Mouse (Mus musculus) cerebral cortex, adult 2 months (tissue): ENCODE results near the gene Nlrc3.

Experiments used
- WGBS: fragments of 180-500 bp; shearing (Covaris S2); methylation state at CpG from one replicate; pipeline ENCODE4 v1.1.7; 2018; 5-methylcytosine and 5-hydroxymethylcytosine counted together

Gene Nlrc3

DNA sequence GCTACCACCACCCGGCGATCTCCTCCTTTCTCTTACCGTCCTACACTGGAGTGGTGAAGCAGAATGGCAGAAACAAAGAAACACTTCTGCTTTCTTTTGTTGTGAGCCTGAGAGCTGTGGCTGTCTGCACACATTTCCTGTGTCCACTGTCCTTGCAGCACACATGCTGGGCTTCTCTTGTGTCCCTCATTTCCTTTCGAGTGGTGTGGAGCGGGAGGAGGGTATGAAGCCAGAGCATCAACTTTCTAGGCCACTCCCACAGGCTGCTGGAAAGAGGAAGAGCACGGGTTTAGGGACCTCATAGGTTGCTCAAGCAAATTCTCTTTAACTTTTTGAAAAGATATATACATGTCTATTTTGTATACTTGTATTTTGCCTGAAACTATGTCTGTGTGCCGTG is 47.3 kb downstream of the Nlrc3 start:
- WGBS = 76% methylated on average over 7 of the region's 7 CpGs

DNA sequence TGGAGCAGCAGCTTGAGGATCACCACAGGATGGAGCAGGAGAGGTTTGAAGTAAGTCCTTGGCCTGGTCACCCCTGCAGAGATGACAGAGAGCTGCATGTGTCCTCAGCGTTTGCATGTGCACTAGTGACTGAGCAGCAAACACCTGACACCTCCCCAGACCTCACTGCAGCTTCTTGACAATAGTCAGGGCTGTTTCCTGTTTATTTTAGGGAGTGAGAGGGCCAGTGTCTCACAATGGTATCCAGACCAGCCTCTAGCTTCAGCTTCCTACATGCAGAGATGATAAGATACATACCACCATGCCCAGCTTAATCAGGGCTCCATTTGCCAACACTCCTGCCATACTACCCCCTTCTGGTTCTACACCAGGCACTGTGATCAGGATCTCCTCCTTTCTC is 47.9 kb downstream of the Nlrc3 start:
- WGBS = 81% methylated on average over 1 of the region's 1 CpGs

DNA sequence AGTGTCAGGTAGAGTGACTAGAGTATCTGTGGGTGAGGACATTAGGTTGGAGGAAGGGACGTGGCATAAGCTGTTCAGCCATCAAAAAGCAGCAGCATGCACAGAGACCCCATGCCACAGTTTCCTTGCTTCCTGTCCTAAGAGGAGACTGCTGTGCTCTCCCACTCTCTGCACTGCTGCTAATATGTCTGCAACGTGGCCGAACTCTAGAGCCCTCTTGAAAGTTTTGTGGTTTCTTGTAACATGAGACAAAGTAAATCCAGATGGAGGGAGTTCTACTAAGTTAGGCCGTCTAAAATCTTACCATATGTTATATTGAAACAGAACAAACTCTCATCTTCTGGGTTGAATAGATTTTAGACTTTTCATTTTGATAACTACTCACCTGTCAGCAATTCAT is 52.5 kb downstream of the Nlrc3 start:
- 83% methylated on average over 4 of the region's 4 CpGs for WGBS

DNA sequence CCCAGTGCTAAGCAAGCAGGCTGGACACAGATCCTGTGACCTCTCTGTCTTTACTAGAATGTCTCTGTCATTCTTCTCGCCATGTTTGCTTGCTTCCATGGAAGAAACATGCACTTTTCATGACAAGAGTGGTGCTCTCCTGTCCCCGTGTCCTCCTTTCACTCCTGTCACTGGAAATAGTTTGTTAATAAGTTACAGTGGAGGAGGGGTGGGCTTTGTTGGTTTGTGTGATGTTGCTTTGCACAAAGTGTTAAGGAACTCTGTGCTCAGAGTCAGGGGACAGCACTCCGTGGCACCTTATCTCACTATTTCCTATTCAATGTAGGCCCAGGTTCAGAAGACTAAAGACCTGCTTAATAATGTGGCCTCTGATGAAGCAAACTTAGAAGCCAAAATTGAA is 52.9 kb downstream of the Nlrc3 start:
- 95% methylated on average over 3 of the region's 3 CpGs for WGBS

DNA sequence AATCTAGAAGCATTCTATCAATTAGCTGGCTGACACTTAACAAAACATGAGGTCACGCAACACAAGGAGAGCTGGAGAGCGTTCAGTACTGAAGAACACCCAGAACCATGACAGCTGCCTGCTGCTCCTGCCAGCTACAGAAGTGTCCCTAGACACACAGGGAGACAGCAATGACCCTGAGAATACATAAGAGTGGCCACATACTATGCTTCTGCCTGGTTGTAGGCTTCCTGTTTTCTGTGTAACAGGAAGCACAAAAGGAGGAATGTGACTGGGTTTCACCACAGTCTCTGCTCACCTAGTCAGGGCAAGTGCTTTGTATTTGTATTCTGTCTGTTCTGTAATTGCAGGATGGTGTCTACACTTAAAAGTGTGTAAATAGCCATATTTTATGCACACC is 55.7 kb downstream of the Nlrc3 start:
- WGBS = 79% methylated on average over 2 of the region's 2 CpGs

DNA sequence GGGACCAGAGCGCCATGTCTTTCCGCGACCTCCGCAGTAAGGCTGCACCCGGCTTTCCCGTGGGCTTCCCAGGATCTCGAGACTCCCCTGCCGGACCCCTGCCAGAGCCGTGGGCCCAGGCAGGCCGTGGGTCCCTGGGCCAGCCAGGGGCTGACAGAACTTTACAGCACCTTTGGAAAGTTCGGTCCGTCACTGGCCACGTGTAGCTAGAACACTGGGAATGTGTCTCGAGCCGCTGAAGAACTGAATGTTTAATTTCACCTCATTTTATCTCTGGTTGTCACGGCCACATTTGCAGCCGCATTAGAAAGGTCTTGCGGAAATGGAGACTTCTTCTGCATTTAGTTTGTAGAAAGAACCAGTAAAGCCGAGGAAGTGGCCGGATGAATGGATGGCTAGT is 67.3 kb downstream of the Nlrc3 start:
- WGBS = 3% methylated on average over 20 of the region's 20 CpGs

DNA sequence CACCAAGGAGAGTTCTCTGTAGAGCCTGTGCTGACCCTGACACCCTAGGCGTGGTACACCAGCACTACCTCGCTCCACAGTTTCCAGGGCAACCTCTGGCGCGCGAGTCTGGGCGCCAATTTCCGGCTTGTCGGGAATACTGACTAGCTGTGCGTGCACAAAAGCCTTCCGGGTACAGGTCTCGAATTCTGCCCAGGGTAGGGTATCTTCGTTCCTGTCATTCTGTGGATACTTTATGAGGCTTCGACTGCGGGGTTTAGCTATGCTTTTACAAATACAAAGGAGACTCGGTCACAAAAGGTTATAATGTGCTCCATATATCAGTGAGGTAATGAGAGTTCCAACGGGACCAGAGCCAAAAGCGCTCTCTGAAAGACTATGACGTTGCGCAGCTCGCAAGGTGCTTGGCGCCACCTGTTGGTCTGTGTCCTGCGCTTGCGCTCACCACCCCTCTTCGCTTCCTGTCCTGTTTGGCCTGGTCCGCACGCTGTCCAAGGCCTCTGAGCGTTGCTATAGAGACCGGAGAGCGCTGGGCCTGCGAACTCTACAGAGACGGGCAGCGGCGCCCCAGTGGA is 67.8 kb downstream of the Nlrc3 start, which contains the start of the genes 1700037C18Rik and Cluap1:
1700037C18Rik (minus strand) TSS at position 153 of the 575 bp plus-strand sequence.
Cluap1 (plus strand) TSS at position 265 of the 575 bp plus-strand sequence.
- WGBS = under 1% methylated on average over 33 of the region's 33 CpGs

DNA sequence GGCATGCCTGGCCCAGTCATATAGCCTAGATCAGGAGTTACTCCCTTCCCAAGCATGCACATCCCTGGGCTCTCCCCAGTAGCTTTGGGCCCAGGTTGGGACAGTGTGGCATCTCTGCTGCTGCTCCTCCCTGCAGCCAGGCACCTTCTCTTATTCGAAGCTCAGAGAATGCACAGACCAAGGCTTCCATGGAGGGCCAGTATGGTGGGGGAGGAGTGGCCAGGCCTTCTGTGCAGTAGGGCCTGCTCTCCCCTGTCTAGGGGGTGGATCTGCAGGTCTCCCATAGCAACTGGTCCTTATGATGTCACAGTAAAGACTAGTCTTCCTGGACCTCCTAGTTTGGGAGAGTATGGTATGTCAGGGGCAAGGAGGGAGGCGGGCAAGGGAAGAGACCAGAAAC is 69.0 kb downstream of the Nlrc3 start:
- 72% methylated on average over 2 of the region's 2 CpGs for WGBS

DNA sequence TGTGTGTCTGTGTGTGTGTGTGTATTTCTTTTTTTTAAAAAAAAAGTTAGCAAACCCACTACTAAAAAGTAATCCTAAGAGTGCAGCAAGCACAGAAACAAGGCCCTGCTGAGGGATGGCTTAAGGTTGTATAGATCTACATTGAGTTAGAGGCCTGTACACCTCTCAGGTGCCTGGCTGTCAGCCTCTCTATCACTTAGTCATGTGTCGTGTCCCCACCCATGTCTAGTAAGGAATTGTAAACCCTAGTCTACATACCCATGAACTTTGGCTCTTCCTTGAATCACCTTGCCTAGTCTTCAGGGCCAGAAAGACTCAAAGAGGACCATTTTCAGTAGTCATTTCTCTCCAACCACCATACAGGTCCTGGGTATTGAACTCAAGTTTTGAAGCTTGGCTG is 79.9 kb downstream of the Nlrc3 start:
- 93% methylated on average over 1 of the region's 1 CpGs for WGBS

DNA sequence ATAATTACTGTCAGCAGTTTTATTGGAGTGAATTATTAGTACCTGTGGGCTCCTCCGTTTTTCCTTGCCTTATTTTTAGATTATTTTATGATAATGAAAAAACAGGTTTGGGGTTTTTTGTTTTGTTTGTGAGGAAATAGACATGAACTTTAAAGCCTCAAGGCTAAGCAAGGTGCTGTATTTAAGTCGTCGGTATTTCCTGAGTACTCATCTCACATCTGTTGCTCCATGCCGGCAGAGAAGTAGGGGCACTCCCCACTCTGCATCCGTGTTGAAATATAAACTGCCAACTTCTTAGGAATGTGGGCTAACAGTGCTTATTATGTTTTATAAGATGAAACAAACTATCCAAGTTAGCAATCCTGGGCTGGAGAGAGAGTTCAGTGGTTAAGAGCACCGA is 80.4 kb downstream of the Nlrc3 start:
- 60% methylated on average over 6 of the region's 6 CpGs for WGBS

DNA sequence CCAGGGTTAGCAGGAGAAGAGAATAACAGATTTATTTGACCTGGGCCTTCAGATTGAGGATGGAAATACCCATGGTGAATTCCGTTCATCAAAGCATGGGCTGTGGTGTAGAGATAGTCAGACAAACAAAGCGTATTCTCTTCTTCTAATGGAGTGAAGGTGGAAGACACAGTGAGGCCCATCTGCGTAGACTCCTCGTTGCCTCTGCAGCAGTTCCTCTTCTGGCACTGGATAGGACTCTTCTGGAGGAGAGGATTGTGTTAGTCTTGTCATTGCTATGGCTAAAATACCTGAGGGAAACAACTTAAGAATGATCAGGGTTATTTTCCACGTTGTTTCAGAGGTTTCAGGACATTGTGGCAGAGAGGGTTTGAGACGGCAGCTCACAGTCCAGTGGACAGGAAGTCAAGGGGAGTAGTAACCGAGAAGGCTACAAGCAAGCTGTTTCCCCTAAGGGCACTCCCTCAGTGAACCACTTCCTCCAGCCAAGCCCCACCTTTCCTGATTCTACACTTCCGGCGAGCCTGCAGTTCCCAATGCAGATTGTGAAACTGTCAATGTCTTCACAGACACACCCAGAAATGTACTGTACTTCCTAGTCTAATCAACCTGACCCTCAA is 81.1 kb downstream of the Nlrc3 start:
- 78% methylated on average over 9 of the region's 9 CpGs for WGBS
